Mouse (Mus musculus): ENCODE measurements around the gene Sdk1. TPM values are rescaled to one million over a fixed set of nuclear protein-coding genes. Genes with fewer than 3 reads are reported as not detected.
A peak's percentile ranks its signal among the peaks of the same experiment; 100 is the strongest.

Gene Sdk1
- polyA plus RNA-seq, 1 experiment: 1.6 TPM

- Histone ChIP-seq H3K9ac (ENCODE audit: low read depth, poor library complexity, severe bottlenecking) (no peak overlapping the region), H3K9me3 (replicated peaks; ENCODE audit: control insufficient read depth, insufficient read depth, low read length, poor library complexity, severe bottlenecking) (no peaks in the 10 kb centered on the region), H3K4me1 (ENCODE audit: control insufficient read depth, insufficient read depth, low read length) (no peaks in the 10 kb centered on the region), H3K27ac (ENCODE audit: insufficient read depth, low read length) (no peak overlapping the region), H3K4me3 (ENCODE audit: low read depth, low read length) (no peak overlapping the region), H3K27me3 (ENCODE audit: control insufficient read depth, insufficient read depth, low read length, poor library complexity, severe bottlenecking) (no peaks in the 10 kb centered on the region), H3K36me3 (ENCODE audit: control insufficient read depth, insufficient read depth, low read length, poor library complexity, severe bottlenecking) (no peaks in the 10 kb centered on the region)
- TF ChIP-seq EP300 (IDR thresholded peaks at IDR 0.05; ENCODE audit: insufficient read depth, low read depth, low read length): no peak
- TF ChIP-seq CTCF (IDR thresholded peaks at IDR 0.05; ENCODE audit: low read depth, low read length): no peak
- no peak for TF ChIP-seq POLR2A (IDR thresholded peaks at IDR 0.05; ENCODE audit: insufficient read depth, low read length)
These were observed 759.0 kb downstream of the Sdk1 start for GRCm38 (mm10) chr5:142000247-142000646.

DNA sequence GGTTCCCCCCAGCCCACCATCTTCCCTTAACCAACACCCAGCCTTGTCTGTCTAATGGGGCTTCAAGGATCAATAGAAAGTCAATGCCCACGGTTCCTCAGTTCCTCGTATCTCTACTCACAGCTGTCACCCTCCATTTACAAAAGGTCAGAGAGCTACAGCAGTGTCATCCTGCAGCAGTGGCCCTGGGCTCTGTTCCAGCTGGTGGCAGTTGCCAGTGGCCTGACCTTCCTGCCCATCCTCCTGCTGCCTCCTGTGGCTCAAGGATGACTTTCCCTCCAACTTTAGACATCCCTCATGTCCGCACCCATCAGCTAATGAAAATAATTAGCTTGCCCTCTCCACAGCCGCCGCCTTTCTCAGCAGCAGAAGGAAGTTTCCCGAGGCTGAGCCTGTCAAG lies 759.8 kb downstream of the Sdk1 start:
- no peaks in the 10 kb centered on the region for H3K9me3 ChIP-seq (replicated peaks; ENCODE audit: control insufficient read depth, insufficient read depth, low read length, poor library complexity, severe bottlenecking)
- no peaks in the 10 kb centered on the region for H3K27me3 ChIP-seq (ENCODE audit: control insufficient read depth, insufficient read depth, low read length, poor library complexity, severe bottlenecking)
- TF ChIP-seq CTCF (IDR thresholded peaks at IDR 0.05; ENCODE audit: low read depth, low read length) (no peak), POLR2A (IDR thresholded peaks at IDR 0.05; ENCODE audit: insufficient read depth, low read length) (no peak), EP300 (IDR thresholded peaks at IDR 0.05; ENCODE audit: insufficient read depth, low read depth, low read length) (no peak)
- no peaks in the 10 kb centered on the region for H3K36me3 ChIP-seq (ENCODE audit: control insufficient read depth, insufficient read depth, low read length, poor library complexity, severe bottlenecking)
- H3K4me1 ChIP-seq (ENCODE audit: control insufficient read depth, insufficient read depth, low read length): no peaks in the 10 kb centered on the region
- no peak overlapping the region for H3K27ac ChIP-seq (ENCODE audit: insufficient read depth, low read length)
- no peak overlapping the region for H3K9ac ChIP-seq (ENCODE audit: low read depth, poor library complexity, severe bottlenecking)
- H3K4me3 ChIP-seq (ENCODE audit: low read depth, low read length): no peak overlapping the region

DNA sequence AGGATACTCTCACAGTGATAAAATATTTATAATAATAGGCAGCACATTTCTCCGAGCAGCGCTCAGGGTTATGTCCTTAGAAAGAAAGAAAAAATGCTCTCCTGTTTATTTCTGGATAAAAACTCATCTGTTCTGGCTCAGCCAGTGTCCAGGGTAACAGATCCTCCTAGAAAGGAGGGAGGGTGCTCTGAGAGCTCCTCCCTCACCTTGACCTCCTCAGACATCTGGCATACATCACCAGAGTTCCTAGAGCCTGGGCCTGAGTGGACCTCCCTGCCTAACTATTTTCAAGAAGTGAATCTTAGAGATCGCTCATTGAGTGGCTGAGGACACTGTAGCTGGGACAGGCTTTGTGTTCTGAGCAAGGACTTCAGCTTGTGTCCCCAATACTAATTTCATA lies 760.7 kb downstream of the Sdk1 start:
- no peaks in the 10 kb centered on the region for H3K36me3 ChIP-seq (ENCODE audit: control insufficient read depth, insufficient read depth, low read length, poor library complexity, severe bottlenecking)
- no peaks in the 10 kb centered on the region for H3K4me1 ChIP-seq (ENCODE audit: control insufficient read depth, insufficient read depth, low read length)
- H3K27ac ChIP-seq (ENCODE audit: insufficient read depth, low read length): no peak overlapping the region
- H3K9me3 ChIP-seq (replicated peaks; ENCODE audit: control insufficient read depth, insufficient read depth, low read length, poor library complexity, severe bottlenecking): no peaks in the 10 kb centered on the region
- no peak overlapping the region for H3K4me3 ChIP-seq (ENCODE audit: low read depth, low read length)
- H3K27me3 ChIP-seq (ENCODE audit: control insufficient read depth, insufficient read depth, low read length, poor library complexity, severe bottlenecking): no peaks in the 10 kb centered on the region
- no peak overlapping the region for H3K9ac ChIP-seq (ENCODE audit: low read depth, poor library complexity, severe bottlenecking)
- no peak for TF ChIP-seq POLR2A (IDR thresholded peaks at IDR 0.05; ENCODE audit: insufficient read depth, low read length)
- no peak for TF ChIP-seq CTCF (IDR thresholded peaks at IDR 0.05; ENCODE audit: low read depth, low read length)
- no peak for TF ChIP-seq EP300 (IDR thresholded peaks at IDR 0.05; ENCODE audit: insufficient read depth, low read depth, low read length)

GRCm38 (mm10) chr5:142010189-142010588 lies 768.9 kb downstream of the Sdk1 start:
- Histone ChIP-seq H3K27me3 (ENCODE audit: control insufficient read depth, insufficient read depth, low read length, poor library complexity, severe bottlenecking) (no peaks in the 10 kb centered on the region), H3K36me3 (ENCODE audit: control insufficient read depth, insufficient read depth, low read length, poor library complexity, severe bottlenecking) (no peaks in the 10 kb centered on the region), H3K4me1 (ENCODE audit: control insufficient read depth, insufficient read depth, low read length) (no peaks in the 10 kb centered on the region), H3K27ac (ENCODE audit: insufficient read depth, low read length) (no peak overlapping the region), H3K9ac (ENCODE audit: low read depth, poor library complexity, severe bottlenecking) (no peak overlapping the region), H3K4me3 (ENCODE audit: low read depth, low read length) (no peak overlapping the region), H3K9me3 (replicated peaks; ENCODE audit: control insufficient read depth, insufficient read depth, low read length, poor library complexity, severe bottlenecking) (no peaks in the 10 kb centered on the region)
- TF ChIP-seq EP300 (IDR thresholded peaks at IDR 0.05; ENCODE audit: insufficient read depth, low read depth, low read length) (no peak), POLR2A (IDR thresholded peaks at IDR 0.05; ENCODE audit: insufficient read depth, low read length) (no peak), CTCF (IDR thresholded peaks at IDR 0.05; ENCODE audit: low read depth, low read length) (no peak)

DNA sequence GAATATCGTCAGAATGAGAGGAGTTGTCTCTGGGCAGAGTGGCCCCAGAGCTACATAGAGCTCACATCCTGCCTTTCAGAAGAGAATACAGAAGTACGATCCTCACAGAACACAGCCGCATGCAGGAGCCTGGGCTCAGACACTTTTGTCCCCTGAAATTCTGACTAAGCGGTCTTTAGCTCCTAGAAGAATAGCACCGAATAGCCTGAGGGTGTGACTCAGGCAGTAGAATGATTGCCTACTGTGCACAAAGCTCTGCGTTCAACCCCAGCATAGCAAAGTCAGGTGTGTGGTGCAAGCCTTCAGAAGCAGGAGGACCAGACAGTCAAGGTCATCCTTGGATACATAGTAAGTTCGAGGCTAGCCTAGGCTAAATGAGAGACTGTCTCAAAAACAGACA lies 775.7 kb downstream of the Sdk1 start:
- H3K9ac ChIP-seq (ENCODE audit: low read depth, poor library complexity, severe bottlenecking): no peak overlapping the region
- H3K4me3 ChIP-seq (ENCODE audit: low read depth, low read length): no peak overlapping the region
- H3K27ac ChIP-seq (ENCODE audit: insufficient read depth, low read length): no peak overlapping the region
- H3K4me1 ChIP-seq (ENCODE audit: control insufficient read depth, insufficient read depth, low read length): no peaks in the 10 kb centered on the region
- H3K36me3 ChIP-seq (ENCODE audit: control insufficient read depth, insufficient read depth, low read length, poor library complexity, severe bottlenecking): no peaks in the 10 kb centered on the region
- H3K9me3 ChIP-seq (replicated peaks; ENCODE audit: control insufficient read depth, insufficient read depth, low read length, poor library complexity, severe bottlenecking): no peaks in the 10 kb centered on the region
- TF ChIP-seq EP300 (IDR thresholded peaks at IDR 0.05; ENCODE audit: insufficient read depth, low read depth, low read length) (peak; percentile 56; the same call in 1 of the 2 replicates), POLR2A (IDR thresholded peaks at IDR 0.05; ENCODE audit: insufficient read depth, low read length) (no peak), CTCF (IDR thresholded peaks at IDR 0.05; ENCODE audit: low read depth, low read length) (no peak)
- no peaks in the 10 kb centered on the region for H3K27me3 ChIP-seq (ENCODE audit: control insufficient read depth, insufficient read depth, low read length, poor library complexity, severe bottlenecking)

- Histone ChIP-seq H3K9ac (ENCODE audit: low read depth, poor library complexity, severe bottlenecking) (no peak overlapping the region), H3K36me3 (ENCODE audit: control insufficient read depth, insufficient read depth, low read length, poor library complexity, severe bottlenecking) (no peaks in the 10 kb centered on the region), H3K27me3 (ENCODE audit: control insufficient read depth, insufficient read depth, low read length, poor library complexity, severe bottlenecking) (no peaks in the 10 kb centered on the region), H3K9me3 (replicated peaks; ENCODE audit: control insufficient read depth, insufficient read depth, low read length, poor library complexity, severe bottlenecking) (no peaks in the 10 kb centered on the region), H3K4me3 (ENCODE audit: low read depth, low read length) (no peak overlapping the region), H3K4me1 (ENCODE audit: control insufficient read depth, insufficient read depth, low read length) (no peaks in the 10 kb centered on the region), H3K27ac (ENCODE audit: insufficient read depth, low read length) (no peak overlapping the region)
- TF ChIP-seq EP300 (IDR thresholded peaks at IDR 0.05; ENCODE audit: insufficient read depth, low read depth, low read length) (no peak), CTCF (IDR thresholded peaks at IDR 0.05; ENCODE audit: low read depth, low read length) (no peak), POLR2A (IDR thresholded peaks at IDR 0.05; ENCODE audit: insufficient read depth, low read length) (no peak)
These were observed 781.7 kb downstream of the Sdk1 start for GRCm38 (mm10) chr5:142022877-142023580.
